Mouse (Mus musculus): Measurements from ENCODE around the gene Mecom.

DNA sequence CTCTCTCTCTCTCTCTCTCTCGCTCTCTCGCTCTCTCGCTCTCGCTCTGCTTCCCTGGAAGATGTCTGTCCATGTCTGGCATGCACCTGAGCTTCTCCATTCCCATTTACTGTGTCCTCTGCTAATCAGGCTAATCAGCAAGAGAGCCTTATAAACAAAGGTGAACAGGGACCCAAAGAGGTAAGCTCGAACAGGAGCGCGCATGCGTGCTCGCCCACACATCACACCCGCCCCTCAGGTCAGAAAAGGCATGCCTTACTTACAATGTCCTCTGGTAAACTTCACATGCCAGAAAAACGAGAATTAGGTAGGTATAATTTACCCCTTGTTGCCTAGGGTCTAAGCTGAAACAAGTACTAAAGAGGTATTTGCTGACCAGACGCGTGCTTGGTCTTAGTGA lies 527.8 kb downstream of the Mecom start:
- TF ChIP-seq POLR2A (IDR thresholded peaks at IDR 0.05; ENCODE audit: borderline replicate concordance, low read depth, low read length) = no peak
- no peak for TF ChIP-seq CTCF (IDR thresholded peaks at IDR 0.05; ENCODE audit: low read depth, low read length)
